Mouse (Mus musculus) embryonic fibroblast, embryonic 13.5 days (primary cell): ENCODE results near the gene Tmem259.

Experiments
- CTCF ChIP-seq: IDR thresholded peaks from 2 replicates; pipeline ENCODE4 v1.5.1; 2011; ENCODE audit warnings: mild to moderate bottlenecking, control low read depth, low read length, moderate library complexity, borderline replicate concordance; ENCODE audit not compliant: insufficient read depth
- POLR2A ChIP-seq: IDR thresholded peaks from 2 replicates; pipeline ENCODE4 v1.6.1; 2011; ENCODE audit warnings: low read depth, mild to moderate bottlenecking, control low read depth, low read length, moderate library complexity

DNA sequence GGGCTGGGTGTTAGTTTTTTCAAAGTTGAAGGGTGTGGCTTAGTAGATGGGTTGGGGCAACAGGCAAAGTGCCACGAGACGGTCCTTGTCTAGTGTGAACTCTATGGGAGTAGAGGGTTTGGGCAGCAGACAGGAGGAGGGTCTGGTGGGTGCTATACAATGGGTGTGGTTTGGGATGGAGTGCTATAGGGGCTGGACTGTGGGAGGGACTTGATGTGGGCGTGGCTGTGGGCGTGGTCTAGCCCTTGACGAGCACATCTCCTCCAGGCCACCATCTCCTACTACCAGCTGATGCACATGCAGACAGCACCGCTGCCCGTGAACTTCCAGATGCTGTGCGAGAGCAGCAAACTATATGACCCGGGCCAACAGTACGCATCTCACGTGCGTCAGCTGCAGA, 41.8 kb upstream of the Tmem259 start:
- no peak for TF ChIP-seq CTCF
- TF ChIP-seq POLR2A: no peak
